ENCODE assay signal across 15 mouse cellular contexts in the genomic region with DNA sequence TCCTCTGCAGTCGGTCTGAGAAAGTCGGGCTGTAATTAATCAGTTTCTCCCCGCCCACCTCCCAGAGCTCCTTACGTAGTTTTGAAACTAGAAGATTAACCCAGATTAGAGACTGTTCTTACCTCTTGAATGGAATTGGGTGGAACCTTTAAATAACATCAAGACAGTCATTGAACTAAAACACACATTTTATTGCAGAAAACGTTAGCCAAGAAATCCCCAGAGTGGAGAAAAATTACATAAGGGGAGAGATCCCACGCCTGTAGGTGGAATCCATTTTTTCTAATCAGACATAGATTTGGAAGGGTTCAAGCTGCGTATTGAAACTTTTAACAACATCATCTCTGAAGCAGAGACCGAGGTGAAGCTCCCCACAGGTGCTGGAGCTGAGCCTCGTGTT. TPM values are rescaled to one million over a fixed set of nuclear protein-coding genes. Genes with fewer than 3 reads are reported as not detected.
DNase-seq lines count a peak whose midpoint lies in the region; ATAC-seq and TF ChIP-seq lines count a peak whose summit lies in the region.
"Had no signal": no experiment of that assay in that cellular context is flagged by ENCODE, and none has a peak within 500 bp of the region (broad histone marks: within the 10 kb centered on the region; RNA-seq: fewer than 3 reads in every experiment).

No protein-coding gene starts in this region.

- DNase-seq in hindbrain, embryonic 10.5 days (ENCODE audit: low spot score): no peak
- no peak for DNase-seq in forebrain, embryonic 10.5 days (ENCODE audit: extremely low spot score, low spot score)
- DNase-seq in forebrain, postnatal 0 days: no peak
- DNase-seq: cerebellum, postnatal 25 days; gastrocnemius, postnatal 10 days; lung, postnatal 36 days; thymus, postnatal 4 days had no signal

- H3K27ac ChIP-seq in hindbrain, embryonic 12.5 days: no peak overlapping the region
- H3K27ac ChIP-seq in hindbrain, embryonic 10.5 days: no peak overlapping the region
- no peak overlapping the region for H3K27ac ChIP-seq in forebrain, embryonic 10.5 days
- H3K27ac ChIP-seq in forebrain, postnatal 0 days (ENCODE audit: low read depth, low read length): no peak overlapping the region
- H3K27ac ChIP-seq in midbrain, embryonic 15.5 days: no peak overlapping the region
- H3K27ac ChIP-seq in intestine, embryonic 15.5 days: no peak overlapping the region
- H3K27ac ChIP-seq: liver, embryonic 14.5 days had no signal

- H3K4me1 ChIP-seq in hindbrain, embryonic 12.5 days: peaks cover 3% of the 10 kb centered on the region
- H3K4me1 ChIP-seq in hindbrain, embryonic 10.5 days (replicated peaks): peaks cover 14% of the 10 kb centered on the region
- peaks cover 32% of the 10 kb centered on the region for H3K4me1 ChIP-seq in forebrain, embryonic 10.5 days
- no peaks in the 10 kb centered on the region for H3K4me1 ChIP-seq in forebrain, postnatal 0 days (ENCODE audit: insufficient read depth)
- H3K4me1 ChIP-seq in midbrain, embryonic 15.5 days: peaks cover 20% of the 10 kb centered on the region
- no peaks in the 10 kb centered on the region for H3K4me1 ChIP-seq in intestine, embryonic 15.5 days (replicated peaks)

- H3K4me3 ChIP-seq in hindbrain, embryonic 12.5 days: no peak overlapping the region
- H3K4me3 ChIP-seq in hindbrain, embryonic 10.5 days: no peak overlapping the region
- H3K4me3 ChIP-seq in forebrain, embryonic 10.5 days: peak overlapping the region; percentile 31; the same call in 1 of the 2 replicates
- H3K4me3 ChIP-seq in forebrain, postnatal 0 days (ENCODE audit: low read depth, low read length): peak overlapping the region; percentile 26
- H3K4me3 ChIP-seq in midbrain, embryonic 15.5 days: no peak overlapping the region
- no peak overlapping the region for H3K4me3 ChIP-seq in intestine, embryonic 15.5 days (replicated peaks)
- H3K4me3 ChIP-seq: erythroblast, embryonic 14.5 days; myocyte had no signal

- ATAC-seq in hindbrain, embryonic 12.5 days (ENCODE audit: low FRiP score): no peak
- no peak for ATAC-seq in forebrain, postnatal 0 days
- ATAC-seq in midbrain, embryonic 15.5 days (replicated peaks): 0 out of 2 replicates have a peak, but pooled peaks have one; percentile 21
- ATAC-seq in intestine, embryonic 15.5 days: no peak
- ATAC-seq in erythroblast, adult 5-6 weeks (replicated peaks; ENCODE audit: low FRiP score, poor library complexity, severe bottlenecking): no peak
- ATAC-seq: inflammation-experienced regulatory T-cells, adult 6 months had no signal

- H3K9ac ChIP-seq in hindbrain, embryonic 12.5 days: no peak overlapping the region
- H3K9ac ChIP-seq in forebrain, postnatal 0 days: no peak overlapping the region; the same call in 1 of the 2 replicates
- H3K9ac ChIP-seq in midbrain, embryonic 15.5 days: no peak overlapping the region
- H3K9ac ChIP-seq in intestine, embryonic 15.5 days: no peak overlapping the region
- H3K9ac ChIP-seq: liver, embryonic 14.5 days had no signal

- H3K4me2 ChIP-seq in hindbrain, embryonic 12.5 days (replicated peaks): peak overlapping the region; percentile 27; the same call in 1 of the 2 replicates
- peak overlapping the region; percentile 45 for H3K4me2 ChIP-seq in forebrain, postnatal 0 days (ENCODE audit: low read depth)
- H3K4me2 ChIP-seq in midbrain, embryonic 15.5 days: peak overlapping the region; percentile 37
- no peak overlapping the region for H3K4me2 ChIP-seq in intestine, embryonic 15.5 days (replicated peaks)

- no peak for TF ChIP-seq CTCF in forebrain, postnatal 0 days (IDR thresholded peaks at IDR 0.05; ENCODE audit: low read depth)

- no peaks in the 10 kb centered on the region for H3K36me3 ChIP-seq in hindbrain, embryonic 12.5 days
- no peaks in the 10 kb centered on the region for H3K36me3 ChIP-seq in hindbrain, embryonic 10.5 days
- no peaks in the 10 kb centered on the region for H3K36me3 ChIP-seq in forebrain, embryonic 10.5 days (replicated peaks)
- no peaks in the 10 kb centered on the region for H3K36me3 ChIP-seq in forebrain, postnatal 0 days (ENCODE audit: insufficient read depth)
- no peaks in the 10 kb centered on the region for H3K36me3 ChIP-seq in midbrain, embryonic 15.5 days (replicated peaks)
- H3K36me3 ChIP-seq in intestine, embryonic 15.5 days: no peaks in the 10 kb centered on the region

- H3K27me3 ChIP-seq in hindbrain, embryonic 12.5 days: no peaks in the 10 kb centered on the region
- H3K27me3 ChIP-seq in hindbrain, embryonic 10.5 days (ENCODE audit: insufficient read depth, poor library complexity, severe bottlenecking): peaks cover 3% of the 10 kb centered on the region; the same call in 1 of the 2 replicates
- H3K27me3 ChIP-seq in forebrain, embryonic 10.5 days (ENCODE audit: poor library complexity, severe bottlenecking): peaks cover 55% of the 10 kb centered on the region
- no peaks in the 10 kb centered on the region for H3K27me3 ChIP-seq in forebrain, postnatal 0 days (ENCODE audit: insufficient read depth, low read length)
- no peaks in the 10 kb centered on the region; the same call in 1 of the 2 replicates for H3K27me3 ChIP-seq in midbrain, embryonic 15.5 days (replicated peaks)
- H3K27me3 ChIP-seq in intestine, embryonic 15.5 days (replicated peaks): no peaks in the 10 kb centered on the region

- H3K9me3 ChIP-seq in hindbrain, embryonic 12.5 days (replicated peaks): 0 out of 2 replicates have a peak, but pooled peaks cover 3% of the 10 kb centered on the region
- H3K9me3 ChIP-seq in hindbrain, embryonic 10.5 days: no peaks in the 10 kb centered on the region
- no peaks in the 10 kb centered on the region for H3K9me3 ChIP-seq in forebrain, embryonic 10.5 days
- no peaks in the 10 kb centered on the region for H3K9me3 ChIP-seq in forebrain, postnatal 0 days (ENCODE audit: low read length)
- H3K9me3 ChIP-seq in midbrain, embryonic 15.5 days: no peaks in the 10 kb centered on the region
- no peaks in the 10 kb centered on the region for H3K9me3 ChIP-seq in intestine, embryonic 15.5 days

- 55% methylated on average over 9 of the region's 9 CpGs for WGBS in hindbrain, embryonic 12.5 days
- WGBS in hindbrain, embryonic 10.5 days: 60% methylated on average over 9 of the region's 9 CpGs
- WGBS in forebrain, embryonic 10.5 days: 30% methylated on average over 9 of the region's 9 CpGs
- WGBS in forebrain, postnatal 0 days: 25% methylated on average over 9 of the region's 9 CpGs
- WGBS in midbrain, embryonic 15.5 days: 27% methylated on average over 9 of the region's 9 CpGs
- 53% methylated on average over 9 of the region's 9 CpGs for WGBS in intestine, embryonic 15.5 days

RNA-seq across cellular contexts. Expression of gene Gm12689, which starts 59.1 kb away (rescaled TPM):
- polyA plus RNA-seq in hindbrain, embryonic 12.5 days (2016; fragmentation: Nextera tagmentation; extraction: Ambion mirVana): 0.31 TPM in 1 of 2 replicates, not detected in the other
- 0.10 and 0.11 TPM in 2 replicates for polyA plus RNA-seq in hindbrain, embryonic 10.5 days (2016; fragmentation: Nextera tagmentation; extraction: Ambion mirVana)
- polyA plus RNA-seq in forebrain, embryonic 10.5 days (2016; fragmentation: Nextera tagmentation; extraction: Ambion mirVana): 0.10 and 0.18 TPM in 2 replicates
- total RNA-seq in forebrain, postnatal 0 days (2014; rRNA removed): not detected in 2 replicates
- 0.10 and 0.18 TPM in 2 replicates for polyA plus RNA-seq in forebrain, postnatal 0 days (2015; fragmentation: Nextera tagmentation; extraction: Ambion mirVana)
- 0.32 TPM in 1 of 2 replicates, not detected in the other for polyA plus RNA-seq in midbrain, embryonic 15.5 days (2015; fragmentation: Nextera tagmentation; extraction: Ambion mirVana)
- polyA plus RNA-seq in intestine, embryonic 15.5 days (2015; fragmentation: Nextera tagmentation; extraction: Ambion mirVana): 0.20 and 0.40 TPM in 2 replicates
- total RNA-seq in erythroblast, adult 5-6 weeks (2015; ENCODE audit: low replicate concordance): not detected in 2 replicates
- total RNA-seq in erythroblast, adult 5-6 weeks (2017; ENCODE audit: low replicate concordance): 2.1 TPM in 1 of 2 replicates, not detected in the other
- polyA plus RNA-seq: erythroblast, embryonic 14.5 days; inflammation-experienced regulatory T-cells, adult 6 months had no signal

Comparison
In these comparisons a context has a peak if more than half of its experiments do, and no peak if none do; other contexts are left out.
1. H3K4me3 ChIP-seq: peak in forebrain, embryonic 10.5 days (single experiment) and forebrain, postnatal 0 days (single experiment); none in hindbrain, embryonic 12.5 days (single experiment), hindbrain, embryonic 10.5 days (single experiment), midbrain, embryonic 15.5 days (single experiment) and intestine, embryonic 15.5 days (single experiment).